In the genomic region with DNA sequence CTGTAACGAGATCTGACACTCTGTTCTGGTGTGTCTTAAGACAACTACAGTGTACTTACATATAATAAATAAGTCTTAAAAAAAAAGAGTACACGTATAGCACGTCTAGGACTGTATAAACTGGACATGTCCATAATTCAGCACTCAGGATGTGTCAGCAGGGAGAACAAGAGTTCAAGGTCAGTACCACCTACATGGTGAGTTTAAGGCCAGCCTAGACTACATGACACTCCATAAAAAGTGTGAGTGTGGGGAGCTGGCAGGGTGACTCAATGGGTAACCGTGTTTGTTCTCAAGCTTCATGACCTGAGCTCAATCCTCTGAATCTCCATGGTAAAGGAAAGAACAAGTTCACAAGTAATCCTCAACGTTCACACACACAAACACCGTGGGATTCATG, we compare ENCODE assay signal across 48 mouse cellular contexts. TPM values are rescaled to one million over a fixed set of nuclear protein-coding genes. Genes with fewer than 3 reads are reported as not detected.
"Had no signal": no experiment of that assay in that cellular context is flagged by ENCODE, and none has a peak within 500 bp of the region (broad histone marks: within the 10 kb centered on the region; RNA-seq: fewer than 3 reads in every experiment).

No protein-coding gene starts in this region.

- DNase-seq: heart, postnatal 10 days; heart, postnatal 14 days; heart, postnatal 36 days; heart, postnatal 4 days; kidney, adult 11 months; kidney, adult 18-20 months; kidney, adult 2 months; kidney, adult 8-10 months; kidney, adult 9 months; kidney, postnatal 10 days; kidney, postnatal 14 days; kidney, postnatal 25 days; kidney, postnatal 36 days; kidney, postnatal 4 days; layer of hippocampus, adult 9-11 months; layer of hippocampus, postnatal 36 days had no signal

RNA-seq across cellular contexts. Expression of a gene that starts 44.1 kb away (rescaled TPM):
- total RNA-seq: heart, postnatal 10 days; heart, postnatal 14 days; heart, postnatal 25 days; heart, postnatal 36 days; heart, postnatal 4 days; hematopoietic stem cell, adult 5-6 weeks; hindbrain, postnatal 0 days; layer of hippocampus, adult 18-20 months; layer of hippocampus, adult 2 months; layer of hippocampus, postnatal 10 days; layer of hippocampus, postnatal 14 days; layer of hippocampus, postnatal 25 days; layer of hippocampus, postnatal 36 days; left cerebral cortex, adult 2 months; left cerebral cortex, adult 8-10 months had no signal
- polyA plus RNA-seq: heart, embryonic 12.5 days; heart, embryonic 13.5 days; heart, embryonic 14.5 days; heart, embryonic 15.5 days; heart, embryonic 16.5 days; hindbrain, embryonic 10.5 days; hindbrain, embryonic 11.5 days; hindbrain, embryonic 12.5 days; hindbrain, embryonic 13.5 days; hindbrain, embryonic 14.5 days; hindbrain, embryonic 15.5 days; hindbrain, embryonic 16.5 days; hindbrain, postnatal 0 days; inflammation-experienced regulatory T-cells, adult 6 months; intestine, embryonic 14.5 days; intestine, embryonic 15.5 days; intestine, embryonic 16.5 days; intestine, postnatal 0 days; kidney, adult 2 months; kidney, embryonic 14.5 days; kidney, embryonic 15.5 days; kidney, embryonic 16.5 days; kidney, postnatal 0 days; large intestine, adult 2 months had no signal
